Mouse (Mus musculus): ENCODE measurements around the gene Tmem87b. TPM values are rescaled to one million over a fixed set of nuclear protein-coding genes. Genes with fewer than 3 reads are reported as not detected.
A peak's percentile ranks its signal among the peaks of the same experiment; 100 is the strongest.

The Tmem87b gene
- polyA plus RNA-seq (2012; fragmentation: generic; extraction: Trizol), result 4.5 TPM
- long read RNA-seq, experiment 1, full-length matches to known transcripts, result 17 of 27 reads
- long read RNA-seq, experiment 1, partial matches to known transcripts, result 1 of 27 reads
- long read RNA-seq, experiment 1, other reads (novel, unspliced or antisense), result 9 of 27 reads
- long read RNA-seq, experiment 2, full-length matches to known transcripts, result 107 of 175 reads
- long read RNA-seq, experiment 2, partial matches to known transcripts, result 3 of 175 reads
- long read RNA-seq, experiment 2, other reads (novel, unspliced or antisense), result 65 of 175 reads

DNA sequence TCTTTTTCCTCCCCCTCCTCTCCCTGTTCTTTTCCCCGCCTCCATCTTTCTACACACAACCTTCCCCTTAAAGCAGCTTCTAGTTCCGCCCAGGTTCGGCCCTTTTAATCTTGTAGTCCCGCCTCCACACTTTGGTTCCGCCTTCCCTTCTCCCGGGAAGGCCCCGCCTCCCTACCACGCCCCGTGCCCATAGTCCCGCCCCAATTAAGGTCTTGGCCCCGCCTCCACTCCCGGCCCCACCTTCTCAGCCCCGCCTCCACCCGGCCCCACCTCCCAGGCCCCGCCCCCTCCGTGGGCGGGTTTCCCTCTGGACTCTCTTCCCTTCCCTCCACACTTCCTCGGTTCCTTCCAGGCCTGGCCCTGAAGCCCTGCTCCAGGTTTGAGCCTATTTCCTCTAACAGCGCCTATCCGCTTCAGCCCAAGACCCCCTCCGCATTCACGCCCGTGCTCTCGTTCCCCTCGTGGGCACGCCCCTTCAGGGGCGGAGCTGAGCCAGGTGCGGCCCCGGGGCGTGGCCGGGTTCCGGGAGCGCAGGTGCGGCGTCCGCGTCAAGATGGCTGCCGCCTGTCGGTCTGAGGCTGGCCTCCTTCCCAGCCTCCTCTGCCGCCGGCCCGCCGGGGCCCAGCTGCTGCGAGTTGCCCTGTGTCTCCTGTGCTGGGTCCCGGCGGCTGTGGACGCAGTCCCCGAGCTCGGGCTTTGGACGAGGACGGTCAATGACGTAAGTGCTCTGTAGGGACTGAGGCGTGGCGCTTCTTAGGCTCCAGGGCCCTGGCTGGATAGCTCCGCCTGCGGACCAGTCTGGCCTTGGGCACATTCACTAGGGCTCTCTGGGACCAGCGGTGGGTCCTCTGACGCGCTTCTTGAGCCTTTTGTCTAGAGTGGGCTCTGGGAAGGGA lies at the start of gene Tmem87b:
TSS of gene Tmem87b (plus strand) at position 333 of the 896 bp plus-strand sequence.
- Histone ChIP-seq H3K4me3 (ENCODE audit: insufficient read depth, poor library complexity, severe bottlenecking) (peak within 1 kb of the TSS; percentile 68), H3K27me3 (ENCODE audit: control insufficient read depth, insufficient read depth, insufficient read length) (no peaks in the 10 kb centered on the region), H3K79me3 (ENCODE audit: low read depth) (peaks cover 18% of the 10 kb centered on the region), H3ac (ENCODE audit: control insufficient read depth, insufficient read length, low read depth) (peak within 1 kb of the TSS; percentile 59), H3K79me2 (ENCODE audit: control insufficient read depth, insufficient read depth) (peaks cover 46% of the 10 kb centered on the region), H3K36me3 (ENCODE audit: control insufficient read depth, insufficient read depth) (no peaks in the 10 kb centered on the region)
- TF ChIP-seq USF1 (IDR thresholded peaks at IDR 0.05; ENCODE audit: low read depth) (no peak), MAX (IDR thresholded peaks at IDR 0.05) (peak; percentile 15), MYOD1 (IDR thresholded peaks at IDR 0.05; ENCODE audit: control insufficient read depth, insufficient read length, low read depth) (peak; percentile 29)

DNA sequence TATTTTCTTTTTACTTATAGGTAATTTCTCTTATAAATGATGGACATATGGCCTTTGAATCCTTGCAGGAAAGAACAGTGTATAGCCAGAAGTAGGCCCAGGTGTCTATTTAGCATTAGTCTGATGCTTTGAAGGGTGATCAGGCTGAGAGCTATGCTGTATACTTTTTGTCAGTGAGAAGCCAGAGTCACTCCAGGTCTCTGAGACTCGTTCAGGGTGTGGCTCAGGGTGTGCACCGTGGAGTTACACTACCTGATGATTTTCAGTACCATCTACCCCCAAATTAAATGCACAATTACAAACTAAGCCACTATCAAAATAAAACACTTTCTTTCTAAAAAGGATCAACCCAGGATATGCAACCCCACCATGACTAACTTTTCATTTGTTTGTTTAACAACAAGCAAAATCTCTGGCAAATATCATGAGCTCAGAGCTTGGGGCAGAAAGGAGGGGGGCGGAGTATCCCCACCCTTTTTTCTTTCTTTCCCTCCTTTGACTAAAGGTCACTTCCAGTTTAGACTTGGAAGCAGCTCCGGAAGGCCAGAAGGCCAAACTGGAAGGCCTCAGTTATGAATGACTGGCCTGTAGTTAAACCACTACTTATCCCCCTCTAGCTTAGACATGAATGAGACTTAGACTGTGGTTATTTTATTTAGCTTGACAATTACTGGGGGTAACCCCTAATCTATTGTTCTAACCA lies 49.2 kb upstream of the Tmem87b start:
- H3K36me3 ChIP-seq (ENCODE audit: control insufficient read depth, insufficient read depth), result peaks cover 19% of the 10 kb centered on the region
- no peaks in the 10 kb centered on the region for H3K79me2 ChIP-seq (ENCODE audit: control insufficient read depth, insufficient read depth)
- H3ac ChIP-seq (ENCODE audit: control insufficient read depth, insufficient read length, low read depth), result no peak overlapping the region
- no peak overlapping the region for H3K4me3 ChIP-seq (ENCODE audit: insufficient read depth, poor library complexity, severe bottlenecking)
- H3K27me3 ChIP-seq (ENCODE audit: control insufficient read depth, insufficient read depth, insufficient read length), result no peaks in the 10 kb centered on the region
- TF ChIP-seq MAX (IDR thresholded peaks at IDR 0.05) (no peak), CEBPB (IDR thresholded peaks at IDR 0.05; ENCODE audit: low read depth) (no peak), CTCF (IDR thresholded peaks at IDR 0.05; ENCODE audit: control insufficient read depth, insufficient read depth, insufficient read length) (no peak), USF1 (IDR thresholded peaks at IDR 0.05; ENCODE audit: low read depth) (no peak), MYOG (IDR thresholded peaks at IDR 0.05; ENCODE audit: control insufficient read depth, extremely low read depth, insufficient read length) (no peak), FOSL1 (IDR thresholded peaks at IDR 0.05; ENCODE audit: insufficient read depth, low read length, poor library complexity, severe bottlenecking) (no peak), MYOD1 (IDR thresholded peaks at IDR 0.05; ENCODE audit: control insufficient read depth, insufficient read length, low read depth) (no peak)
- H3K79me3 ChIP-seq (ENCODE audit: low read depth), result no peaks in the 10 kb centered on the region

DNA sequence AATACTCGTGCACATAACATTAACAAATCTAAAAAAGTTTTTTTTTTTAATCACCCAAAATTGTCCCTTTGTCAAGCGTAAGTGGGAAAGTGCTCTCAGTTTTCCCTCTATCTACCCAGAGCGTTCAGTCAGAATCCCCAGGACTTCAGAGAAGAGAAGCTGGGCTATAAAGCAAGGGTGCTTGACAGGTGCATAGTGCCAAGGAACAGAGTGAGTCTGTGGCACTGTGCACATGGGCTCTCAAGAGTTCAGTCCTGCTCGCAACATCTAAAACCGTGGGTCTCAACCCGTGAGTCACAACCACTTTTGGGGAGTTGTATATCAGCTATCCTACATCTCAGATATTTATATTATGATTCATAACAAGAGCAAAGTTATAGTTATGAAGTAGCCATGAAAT lies 47.4 kb upstream of the Tmem87b start:
- H3K79me3 ChIP-seq (ENCODE audit: low read depth), result no peaks in the 10 kb centered on the region
- no peaks in the 10 kb centered on the region for H3K79me2 ChIP-seq (ENCODE audit: control insufficient read depth, insufficient read depth)
- H3K27me3 ChIP-seq (ENCODE audit: control insufficient read depth, insufficient read depth, insufficient read length), result no peaks in the 10 kb centered on the region
- peaks cover 11% of the 10 kb centered on the region for H3K36me3 ChIP-seq (ENCODE audit: control insufficient read depth, insufficient read depth)
- H3K4me3 ChIP-seq (ENCODE audit: insufficient read depth, poor library complexity, severe bottlenecking), result no peak overlapping the region
- H3ac ChIP-seq (ENCODE audit: control insufficient read depth, insufficient read length, low read depth), result no peak overlapping the region
- peak; percentile 47 for TF ChIP-seq MAX (IDR thresholded peaks at IDR 0.05)
- no peak for TF ChIP-seq FOSL1 (IDR thresholded peaks at IDR 0.05; ENCODE audit: insufficient read depth, low read length, poor library complexity, severe bottlenecking)
- TF ChIP-seq MYOG (IDR thresholded peaks at IDR 0.05; ENCODE audit: control insufficient read depth, extremely low read depth, insufficient read length), result no peak
- TF ChIP-seq MYOD1 (IDR thresholded peaks at IDR 0.05; ENCODE audit: control insufficient read depth, insufficient read length, low read depth), result peak; percentile 81

DNA sequence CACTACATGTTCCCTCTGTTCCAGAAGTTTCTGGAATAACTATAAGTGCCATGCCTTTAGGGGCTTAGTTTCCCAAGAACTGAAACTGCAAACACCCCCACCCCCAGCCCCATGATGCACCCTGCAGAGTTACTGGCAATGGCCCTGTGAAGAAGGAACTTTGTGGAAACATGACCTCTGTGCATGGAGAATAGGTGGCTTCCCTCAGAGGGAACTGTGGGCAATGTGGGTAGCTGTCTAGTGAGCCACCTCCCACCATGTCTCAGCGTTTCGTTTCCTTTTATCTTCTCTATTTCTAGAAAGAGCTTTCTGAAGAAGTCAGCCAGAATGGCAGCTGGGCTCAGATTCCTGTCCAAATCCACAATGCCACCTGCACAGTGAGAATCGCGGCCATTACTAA lies 46.9 kb upstream of the Tmem87b start:
- H3K79me3 ChIP-seq (ENCODE audit: low read depth), result no peaks in the 10 kb centered on the region
- H3K27me3 ChIP-seq (ENCODE audit: control insufficient read depth, insufficient read depth, insufficient read length), result no peaks in the 10 kb centered on the region
- no peak overlapping the region for H3ac ChIP-seq (ENCODE audit: control insufficient read depth, insufficient read length, low read depth)
- no peak overlapping the region for H3K4me3 ChIP-seq (ENCODE audit: insufficient read depth, poor library complexity, severe bottlenecking)
- peaks cover 10% of the 10 kb centered on the region for H3K36me3 ChIP-seq (ENCODE audit: control insufficient read depth, insufficient read depth)
- H3K79me2 ChIP-seq (ENCODE audit: control insufficient read depth, insufficient read depth), result no peaks in the 10 kb centered on the region
- TF ChIP-seq MAX (IDR thresholded peaks at IDR 0.05) (no peak), CTCF (IDR thresholded peaks at IDR 0.05; ENCODE audit: control insufficient read depth, insufficient read depth, insufficient read length) (no peak), CEBPB (IDR thresholded peaks at IDR 0.05; ENCODE audit: low read depth) (no peak), USF1 (IDR thresholded peaks at IDR 0.05; ENCODE audit: low read depth) (no peak), MYOG (IDR thresholded peaks at IDR 0.05; ENCODE audit: control insufficient read depth, extremely low read depth, insufficient read length) (no peak), FOSL1 (IDR thresholded peaks at IDR 0.05; ENCODE audit: insufficient read depth, low read length, poor library complexity, severe bottlenecking) (no peak), MYOD1 (IDR thresholded peaks at IDR 0.05; ENCODE audit: control insufficient read depth, insufficient read length, low read depth) (peak; percentile 38)

DNA sequence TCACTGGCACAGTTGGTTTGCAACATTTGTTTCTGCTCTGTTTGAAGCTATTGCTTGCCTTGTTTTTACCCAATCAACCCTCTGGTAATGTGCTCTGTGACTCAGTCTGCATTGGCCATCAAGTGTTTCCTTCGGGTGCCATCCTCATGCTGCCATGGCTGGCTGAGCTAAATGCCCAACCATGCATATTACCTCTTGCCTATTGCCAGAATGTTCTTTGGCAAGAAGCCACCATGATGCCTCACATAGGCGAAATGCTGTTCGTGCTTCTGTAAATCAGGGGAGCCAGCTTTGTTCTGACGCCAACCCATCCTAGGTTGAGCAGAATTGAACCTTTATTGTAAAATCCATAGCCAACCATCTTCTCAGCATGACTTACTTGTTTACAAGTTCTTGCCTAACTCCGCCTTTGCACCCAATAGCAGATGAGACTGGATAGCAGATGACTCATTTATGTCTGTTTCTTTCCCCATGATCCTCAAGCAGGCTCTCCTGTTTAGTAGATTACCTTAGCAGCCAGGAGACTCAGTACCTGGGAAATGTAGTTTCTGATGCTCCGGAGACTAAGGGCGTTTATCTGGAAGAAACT lies 46.1 kb upstream of the Tmem87b start:
- no peaks in the 10 kb centered on the region for H3K79me2 ChIP-seq (ENCODE audit: control insufficient read depth, insufficient read depth)
- H3K27me3 ChIP-seq (ENCODE audit: control insufficient read depth, insufficient read depth, insufficient read length), result no peaks in the 10 kb centered on the region
- no peak overlapping the region for H3K4me3 ChIP-seq (ENCODE audit: insufficient read depth, poor library complexity, severe bottlenecking)
- H3K36me3 ChIP-seq (ENCODE audit: control insufficient read depth, insufficient read depth), result peaks cover 7% of the 10 kb centered on the region
- no peak overlapping the region for H3ac ChIP-seq (ENCODE audit: control insufficient read depth, insufficient read length, low read depth)
- TF ChIP-seq CTCF (IDR thresholded peaks at IDR 0.05; ENCODE audit: control insufficient read depth, insufficient read depth, insufficient read length) (no peak), USF1 (IDR thresholded peaks at IDR 0.05; ENCODE audit: low read depth) (no peak), CEBPB (IDR thresholded peaks at IDR 0.05; ENCODE audit: low read depth) (peak; percentile 34), FOSL1 (IDR thresholded peaks at IDR 0.05; ENCODE audit: insufficient read depth, low read length, poor library complexity, severe bottlenecking) (no peak), MYOD1 (IDR thresholded peaks at IDR 0.05; ENCODE audit: control insufficient read depth, insufficient read length, low read depth) (no peak), MAX (IDR thresholded peaks at IDR 0.05) (no peak), MYOG (IDR thresholded peaks at IDR 0.05; ENCODE audit: control insufficient read depth, extremely low read depth, insufficient read length) (no peak)
- H3K79me3 ChIP-seq (ENCODE audit: low read depth), result no peaks in the 10 kb centered on the region

All from C2C12 (cell line).